Mouse (Mus musculus): Measurements from ENCODE around the gene Retsat. TPM values are rescaled to one million over a fixed set of nuclear protein-coding genes. Genes with fewer than 3 reads are reported as not detected.
A peak's percentile ranks its signal among the peaks of the same experiment; 100 is the strongest.

Gene Retsat
- polyA plus RNA-seq, 1 experiment from 2014 or later, result 9.5 TPM

- Histone ChIP-seq H3K4me3 (ENCODE audit: low read depth, low read length) (no peak overlapping the region), H3K27me3 (ENCODE audit: control insufficient read depth, insufficient read depth, low read length) (no peaks in the 10 kb centered on the region), H3K9ac (replicated peaks; ENCODE audit: low read length) (no peak overlapping the region), H3K36me3 (replicated peaks; ENCODE audit: control insufficient read depth, insufficient read depth, low read depth, low read length) (no peaks in the 10 kb centered on the region), H3K4me2 (ENCODE audit: low read depth, low read length) (no peak overlapping the region), H3K4me1 (ENCODE audit: control insufficient read depth, insufficient read depth, low read length) (no peaks in the 10 kb centered on the region), H3K27ac (replicated peaks; ENCODE audit: low read depth, low read length) (no peak overlapping the region), H3K9me3 (replicated peaks; ENCODE audit: control insufficient read depth, low read length) (no peaks in the 10 kb centered on the region)
- ATAC-seq (replicated peaks; ENCODE audit: insufficient number of reproducible peaks, low FRiP score, low TSS enrichment, low read depth) (no peak), DNase-seq (ENCODE audit: low spot score) (peak; percentile 9)
- 46% methylated on average over 6 of the region's 6 CpGs for WGBS
Measured at GRCm38 (mm10) chr6:72562486-72562885, 35.8 kb upstream of the Retsat start.

- Histone ChIP-seq H3K27me3 (ENCODE audit: control insufficient read depth, insufficient read depth, low read length) (no peaks in the 10 kb centered on the region), H3K27ac (replicated peaks; ENCODE audit: low read depth, low read length) (no peak overlapping the region), H3K36me3 (replicated peaks; ENCODE audit: control insufficient read depth, insufficient read depth, low read depth, low read length) (no peaks in the 10 kb centered on the region), H3K4me3 (ENCODE audit: low read depth, low read length) (no peak overlapping the region), H3K9ac (replicated peaks; ENCODE audit: low read length) (no peak overlapping the region), H3K4me2 (ENCODE audit: low read depth, low read length) (no peak overlapping the region), H3K4me1 (ENCODE audit: control insufficient read depth, insufficient read depth, low read length) (no peaks in the 10 kb centered on the region), H3K9me3 (replicated peaks; ENCODE audit: control insufficient read depth, low read length) (no peaks in the 10 kb centered on the region)
- DNase-seq (ENCODE audit: low spot score) (no peak), ATAC-seq (replicated peaks; ENCODE audit: insufficient number of reproducible peaks, low FRiP score, low TSS enrichment, low read depth) (no peak)
- WGBS, result 55% methylated on average over 5 of the region's 5 CpGs
Measured at GRCm38 (mm10) chr6:72562894-72563293, 35.4 kb upstream of the Retsat start.

- WGBS, result 73% methylated on average over 7 of the region's 7 CpGs
- H3K9ac ChIP-seq (replicated peaks; ENCODE audit: low read length), result no peak overlapping the region
- H3K27me3 ChIP-seq (ENCODE audit: control insufficient read depth, insufficient read depth, low read length), result no peaks in the 10 kb centered on the region
- no peak overlapping the region for H3K4me2 ChIP-seq (ENCODE audit: low read depth, low read length)
- H3K36me3 ChIP-seq (replicated peaks; ENCODE audit: control insufficient read depth, insufficient read depth, low read depth, low read length), result no peaks in the 10 kb centered on the region
- H3K27ac ChIP-seq (replicated peaks; ENCODE audit: low read depth, low read length), result no peak overlapping the region
- H3K9me3 ChIP-seq (replicated peaks; ENCODE audit: control insufficient read depth, low read length), result no peaks in the 10 kb centered on the region
- 0 out of 2 replicates have a peak, but pooled peaks have one; percentile 1 for ATAC-seq (replicated peaks; ENCODE audit: insufficient number of reproducible peaks, low FRiP score, low TSS enrichment, low read depth)
- H3K4me1 ChIP-seq (ENCODE audit: control insufficient read depth, insufficient read depth, low read length), result no peaks in the 10 kb centered on the region
- DNase-seq (ENCODE audit: low spot score), result no peak
- no peak overlapping the region for H3K4me3 ChIP-seq (ENCODE audit: low read depth, low read length)
Measured at GRCm38 (mm10) chr6:72565506-72565905, 32.8 kb upstream of the Retsat start.

GRCm38 (mm10) chr6:72566044-72566443 lies 32.2 kb upstream of the Retsat start:
- DNase-seq (ENCODE audit: low spot score) (peak; percentile 87), ATAC-seq (replicated peaks; ENCODE audit: insufficient number of reproducible peaks, low FRiP score, low TSS enrichment, low read depth) (peak; percentile 70)
- Histone ChIP-seq H3K27ac (replicated peaks; ENCODE audit: low read depth, low read length) (no peak overlapping the region), H3K27me3 (ENCODE audit: control insufficient read depth, insufficient read depth, low read length) (no peaks in the 10 kb centered on the region), H3K4me2 (ENCODE audit: low read depth, low read length) (no peak overlapping the region), H3K9me3 (replicated peaks; ENCODE audit: control insufficient read depth, low read length) (no peaks in the 10 kb centered on the region), H3K36me3 (replicated peaks; ENCODE audit: control insufficient read depth, insufficient read depth, low read depth, low read length) (no peaks in the 10 kb centered on the region), H3K4me1 (ENCODE audit: control insufficient read depth, insufficient read depth, low read length) (no peaks in the 10 kb centered on the region), H3K9ac (replicated peaks; ENCODE audit: low read length) (no peak overlapping the region), H3K4me3 (ENCODE audit: low read depth, low read length) (no peak overlapping the region)
- WGBS, result 3% methylated on average over 4 of the region's 4 CpGs

GRCm38 (mm10) chr6:72567508-72567907 lies 30.8 kb upstream of the Retsat start:
- Histone ChIP-seq H3K27ac (replicated peaks; ENCODE audit: low read depth, low read length) (no peak overlapping the region), H3K4me3 (ENCODE audit: low read depth, low read length) (no peak overlapping the region), H3K4me2 (ENCODE audit: low read depth, low read length) (no peak overlapping the region), H3K9ac (replicated peaks; ENCODE audit: low read length) (no peak overlapping the region), H3K36me3 (replicated peaks; ENCODE audit: control insufficient read depth, insufficient read depth, low read depth, low read length) (no peaks in the 10 kb centered on the region), H3K4me1 (ENCODE audit: control insufficient read depth, insufficient read depth, low read length) (no peaks in the 10 kb centered on the region), H3K27me3 (ENCODE audit: control insufficient read depth, insufficient read depth, low read length) (no peaks in the 10 kb centered on the region), H3K9me3 (replicated peaks; ENCODE audit: control insufficient read depth, low read length) (no peaks in the 10 kb centered on the region)
- DNase-seq (ENCODE audit: low spot score) (no peak), ATAC-seq (replicated peaks; ENCODE audit: insufficient number of reproducible peaks, low FRiP score, low TSS enrichment, low read depth) (no peak)
- 77% methylated on average over 5 of the region's 5 CpGs for WGBS

GRCm38 (mm10) chr6:72568736-72569135 lies 29.5 kb upstream of the Retsat start:
- H3K4me1 ChIP-seq (ENCODE audit: control insufficient read depth, insufficient read depth, low read length), result no peaks in the 10 kb centered on the region
- H3K4me3 ChIP-seq (ENCODE audit: low read depth, low read length), result no peak overlapping the region
- H3K27me3 ChIP-seq (ENCODE audit: control insufficient read depth, insufficient read depth, low read length), result no peaks in the 10 kb centered on the region
- WGBS, result 93% methylated on average over 10 of the region's 10 CpGs
- DNase-seq (ENCODE audit: low spot score) (no peak), ATAC-seq (replicated peaks; ENCODE audit: insufficient number of reproducible peaks, low FRiP score, low TSS enrichment, low read depth) (no peak)
- no peaks in the 10 kb centered on the region for H3K36me3 ChIP-seq (replicated peaks; ENCODE audit: control insufficient read depth, insufficient read depth, low read depth, low read length)
- H3K9me3 ChIP-seq (replicated peaks; ENCODE audit: control insufficient read depth, low read length), result no peaks in the 10 kb centered on the region
- H3K27ac ChIP-seq (replicated peaks; ENCODE audit: low read depth, low read length), result no peak overlapping the region
- no peak overlapping the region for H3K9ac ChIP-seq (replicated peaks; ENCODE audit: low read length)
- H3K4me2 ChIP-seq (ENCODE audit: low read depth, low read length), result no peak overlapping the region

GRCm38 (mm10) chr6:72570644-72571397 lies 27.5 kb upstream of the Retsat start:
- no peak overlapping the region for H3K4me3 ChIP-seq (ENCODE audit: low read depth, low read length)
- no peak overlapping the region for H3K9ac ChIP-seq (replicated peaks; ENCODE audit: low read length)
- H3K4me2 ChIP-seq (ENCODE audit: low read depth, low read length), result no peak overlapping the region
- H3K27me3 ChIP-seq (ENCODE audit: control insufficient read depth, insufficient read depth, low read length), result no peaks in the 10 kb centered on the region
- ATAC-seq (replicated peaks; ENCODE audit: insufficient number of reproducible peaks, low FRiP score, low TSS enrichment, low read depth) (no peak), DNase-seq (ENCODE audit: low spot score) (no peak)
- no peak overlapping the region for H3K27ac ChIP-seq (replicated peaks; ENCODE audit: low read depth, low read length)
- H3K36me3 ChIP-seq (replicated peaks; ENCODE audit: control insufficient read depth, insufficient read depth, low read depth, low read length), result no peaks in the 10 kb centered on the region
- no peaks in the 10 kb centered on the region for H3K4me1 ChIP-seq (ENCODE audit: control insufficient read depth, insufficient read depth, low read length)
- WGBS, result 88% methylated on average over 10 of the region's 10 CpGs
- H3K9me3 ChIP-seq (replicated peaks; ENCODE audit: control insufficient read depth, low read length), result no peaks in the 10 kb centered on the region

GRCm38 (mm10) chr6:72571826-72572225 lies 26.4 kb upstream of the Retsat start:
- no peaks in the 10 kb centered on the region for H3K27me3 ChIP-seq (ENCODE audit: control insufficient read depth, insufficient read depth, low read length)
- H3K27ac ChIP-seq (replicated peaks; ENCODE audit: low read depth, low read length), result no peak overlapping the region
- H3K9me3 ChIP-seq (replicated peaks; ENCODE audit: control insufficient read depth, low read length), result no peaks in the 10 kb centered on the region
- ATAC-seq (replicated peaks; ENCODE audit: insufficient number of reproducible peaks, low FRiP score, low TSS enrichment, low read depth) (no peak), DNase-seq (ENCODE audit: low spot score) (no peak)
- H3K4me1 ChIP-seq (ENCODE audit: control insufficient read depth, insufficient read depth, low read length), result no peaks in the 10 kb centered on the region
- H3K36me3 ChIP-seq (replicated peaks; ENCODE audit: control insufficient read depth, insufficient read depth, low read depth, low read length), result no peaks in the 10 kb centered on the region
- H3K4me3 ChIP-seq (ENCODE audit: low read depth, low read length), result no peak overlapping the region
- 34% methylated on average over 3 of the region's 3 CpGs for WGBS
- no peak overlapping the region for H3K9ac ChIP-seq (replicated peaks; ENCODE audit: low read length)
- no peak overlapping the region for H3K4me2 ChIP-seq (ENCODE audit: low read depth, low read length)
